Mouse (Mus musculus) cerebellum, adult 2 months (tissue): ENCODE results near the gene Itih2. TPM values are rescaled to one million over a fixed set of nuclear protein-coding genes. Genes with fewer than 3 reads are reported as not detected.
A peak's percentile ranks its signal among the peaks of the same experiment; 100 is the strongest.

Source experiments
- DNase-seq, 2 experiments: peaks; one replicate each; pipeline ENCODE4 v3.0.0; 2021
- H3K27ac ChIP-seq: fragments of 200-500 bp; 2 replicates; pipeline ENCODE4 v1.5.1; 2012; ENCODE audit warnings: low read length, control low read depth, inconsistent platforms; ENCODE audit not compliant: insufficient read depth
- H3K27me3 ChIP-seq: fragments of 200-500 bp; 2 replicates; pipeline ENCODE4 v1.6.1; 2012; ENCODE audit warnings: inconsistent platforms, mild to moderate bottlenecking, low read length, moderate library complexity; ENCODE audit not compliant: control insufficient read depth, insufficient read depth
- H3K4me1 ChIP-seq: fragments of 200-500 bp; 2 replicates; pipeline ENCODE4 v1.6.1; 2011; ENCODE audit warnings: low read length; ENCODE audit not compliant: control insufficient read depth, insufficient read depth
- H3K4me3 ChIP-seq: fragments of 200-500 bp; replicated peaks from 2 replicates; pipeline ENCODE3; 2011; ENCODE audit warnings: mild to moderate bottlenecking, low read depth, low read length, control low read depth; ENCODE audit not compliant: insufficient read depth
- CTCF ChIP-seq: fragments of 200-500 bp; IDR thresholded peaks from 2 replicates; pipeline ENCODE4 v1.5.1; 2011; ENCODE audit warnings: low read depth, mild to moderate bottlenecking, control low read depth, low read length, moderate library complexity, borderline replicate concordance; ENCODE audit not compliant: insufficient read depth
- POLR2A ChIP-seq: fragments of 200-500 bp; IDR thresholded peaks from 2 replicates; pipeline ENCODE4 v1.6.1; 2011; ENCODE audit warnings: low read length, control low read depth, borderline replicate concordance; ENCODE audit not compliant: insufficient read depth
- WGBS: fragments of 180-500 bp; shearing (Covaris S2); methylation state at CpG from one replicate; pipeline ENCODE4 v1.1.7; 2018; 5-methylcytosine and 5-hydroxymethylcytosine counted together
- polyA plus RNA-seq: library from polyadenylated mRNA; depleted of rRNA; stranded (reverse); fragments of >200 nt; gene quantifications from 2 replicates; pipeline ENCODE4 v1.2.3, GENCODE M21; 2012

The Itih2 gene
- polyA plus RNA-seq, 1 experiment: 1.9 TPM

DNA sequence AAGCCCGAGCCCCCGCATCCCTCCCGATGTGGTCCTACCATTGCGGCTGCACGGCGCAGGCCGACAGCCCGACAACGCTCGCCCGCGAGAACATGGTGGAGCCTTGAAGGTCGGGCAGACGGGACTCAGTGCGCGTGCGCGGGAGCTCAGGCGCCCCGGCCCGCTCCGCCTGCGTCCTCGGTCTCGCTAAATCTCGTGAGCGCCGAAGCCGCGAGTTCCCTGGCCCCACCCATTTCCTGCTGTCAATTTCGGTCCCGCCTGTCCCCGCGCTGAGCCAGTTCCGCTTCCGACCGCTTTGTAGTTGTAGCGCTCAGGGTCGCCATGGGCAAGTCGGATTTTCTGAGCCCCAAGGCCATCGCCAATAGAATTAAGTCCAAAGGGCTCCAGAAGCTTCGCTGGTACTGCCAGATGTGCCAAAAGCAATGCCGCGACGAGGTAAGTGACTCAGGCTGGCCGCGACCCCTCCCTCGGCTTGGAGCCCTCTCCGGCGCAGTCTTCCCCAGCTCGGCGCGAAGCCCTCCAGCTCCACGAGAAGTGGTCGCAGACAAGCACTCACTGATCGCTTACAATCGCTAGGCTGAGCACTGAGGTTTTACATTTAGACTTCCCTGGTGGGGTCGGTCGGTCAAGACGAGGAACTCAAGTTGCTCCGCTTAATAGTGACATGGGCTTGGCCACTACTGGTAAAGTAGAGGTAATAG lies 50.7 kb downstream of the Itih2 start, which contains the start of the genes Atp5c1 and Kin:
Gene Atp5c1 (minus strand): TSS at position 201 of the 701 bp plus-strand sequence.
Gene Kin (plus strand): TSS at position 284 of the 701 bp plus-strand sequence.
- DNase-seq: peak; percentile 96
- H3K4me3 ChIP-seq: peak within 1 kb of the TSS; percentile 68
- H3K27ac ChIP-seq: peak within 1 kb of the TSS; percentile 95
- WGBS: under 1% methylated on average over 61 of the region's 61 CpGs
- no peaks in the 10 kb centered on the region for H3K27me3 ChIP-seq
- TF ChIP-seq POLR2A: peak; percentile 96
- TF ChIP-seq CTCF: peak; percentile 37
- peaks cover 17% of the 10 kb centered on the region for H3K4me1 ChIP-seq

DNA sequence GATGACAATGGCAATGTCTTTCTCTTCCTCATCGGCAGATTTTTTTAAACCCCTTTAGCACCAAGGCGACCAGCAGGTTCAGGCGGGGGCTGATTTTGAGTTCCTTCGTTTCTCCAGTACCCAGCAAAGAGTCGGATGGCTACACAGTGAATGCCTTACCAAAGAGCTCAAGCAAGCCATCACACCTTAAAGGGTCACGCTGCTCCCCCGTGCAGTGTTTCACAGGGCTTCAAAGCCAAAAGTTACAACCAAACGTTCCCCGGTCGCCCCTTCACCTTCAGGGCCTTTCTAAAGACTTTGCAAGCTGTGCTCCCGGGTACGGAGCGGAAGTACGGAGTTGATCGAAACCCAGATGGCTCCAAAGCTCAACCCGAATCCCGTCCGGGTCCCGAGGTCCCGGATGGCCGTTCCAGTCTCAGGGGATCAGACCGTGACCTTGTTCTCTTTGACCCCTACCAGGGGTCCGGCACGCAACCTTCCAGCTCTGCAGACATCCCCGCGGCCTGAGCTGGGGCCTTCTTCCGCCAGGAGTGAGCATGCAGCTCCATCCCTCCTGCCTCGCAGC lies 51.4 kb downstream of the Itih2 start:
- DNase-seq: no peak
- under 1% methylated on average over 28 of the region's 28 CpGs for WGBS
- no peak for TF ChIP-seq POLR2A
- no peak for TF ChIP-seq CTCF

DNA sequence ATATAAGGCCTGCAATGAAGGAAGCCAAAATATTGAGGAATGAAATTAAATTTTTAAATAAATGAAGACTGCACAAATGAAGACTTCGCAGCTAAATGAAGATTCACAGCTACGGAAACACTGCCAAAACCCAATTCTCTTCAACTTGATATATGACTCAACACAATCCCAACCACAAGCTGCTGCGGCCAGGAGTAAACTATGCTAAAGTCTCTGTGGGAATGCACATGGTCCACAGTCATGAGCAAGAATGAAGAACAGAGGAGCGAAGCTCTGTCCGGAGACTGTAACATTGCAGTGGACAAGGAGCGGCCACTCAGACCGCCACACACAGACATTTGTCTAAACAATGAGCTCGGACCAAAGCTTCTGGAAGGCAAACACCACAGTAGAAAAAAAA lies 54.5 kb downstream of the Itih2 start:
- WGBS: 63% methylated on average over 8 of the region's 8 CpGs
- DNase-seq: no peak

More for the DNA sequence above, 51.4 kb downstream of the Itih2 start:
- peak overlapping the region; percentile 68 for H3K4me3 ChIP-seq
- H3K4me1 ChIP-seq: peaks cover 21% of the 10 kb centered on the region
- H3K27me3 ChIP-seq: no peaks in the 10 kb centered on the region
- peak overlapping the region; percentile 95 for H3K27ac ChIP-seq

DNA sequence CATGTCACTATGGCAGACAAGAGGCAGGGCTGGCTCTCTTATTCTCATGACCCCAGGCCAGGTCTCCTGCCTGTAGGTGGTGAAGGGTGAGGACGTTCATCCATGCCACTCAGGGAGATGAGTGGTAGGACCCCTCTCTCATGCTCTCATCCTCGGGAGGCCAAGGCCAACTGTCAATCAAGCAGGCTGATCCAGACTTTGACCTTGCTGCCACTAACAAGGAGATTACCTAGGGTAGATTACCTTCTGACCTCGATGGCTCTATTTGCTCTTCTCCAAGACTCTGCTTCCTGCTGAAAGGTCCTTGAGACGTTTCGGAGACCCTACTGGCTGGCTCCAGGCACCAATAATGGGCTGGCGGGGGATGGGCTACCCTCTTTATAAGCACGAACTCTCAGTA lies 56.7 kb downstream of the Itih2 start:
- H3K27ac ChIP-seq: no peak overlapping the region
- peaks cover 25% of the 10 kb centered on the region for H3K4me1 ChIP-seq
- no peak for TF ChIP-seq CTCF
- TF ChIP-seq POLR2A: no peak
- DNase-seq: no peak
- 72% methylated on average over 7 of the region's 7 CpGs for WGBS
- H3K27me3 ChIP-seq: no peaks in the 10 kb centered on the region
- no peak overlapping the region for H3K4me3 ChIP-seq

More for the DNA sequence above, 54.5 kb downstream of the Itih2 start:
- Histone ChIP-seq H3K4me1 (peaks cover 29% of the 10 kb centered on the region), H3K27me3 (no peaks in the 10 kb centered on the region), H3K4me3 (no peak overlapping the region), H3K27ac (no peak overlapping the region)
- TF ChIP-seq CTCF: no peak
- no peak for TF ChIP-seq POLR2A

DNA sequence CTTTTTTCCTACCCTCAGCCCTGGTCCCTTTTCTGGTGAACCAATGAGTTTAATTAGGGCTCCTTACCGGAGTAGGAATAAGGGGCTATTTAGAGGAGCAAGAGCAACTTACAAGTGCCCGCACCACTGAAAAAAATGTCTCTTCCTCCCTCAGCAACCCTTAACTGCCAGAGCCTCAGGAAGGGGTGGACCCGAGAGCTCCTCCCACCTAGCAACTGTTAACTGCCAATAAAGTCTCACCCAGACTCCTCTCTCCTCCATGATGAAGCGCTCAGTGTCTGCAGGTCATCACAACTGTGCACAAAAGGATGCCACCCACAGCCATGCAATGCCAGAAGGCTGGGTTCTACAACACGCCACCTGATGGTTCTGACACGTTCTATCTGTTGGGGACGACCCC lies 59.4 kb downstream of the Itih2 start:
- Histone ChIP-seq H3K4me3 (no peak overlapping the region), H3K27ac (no peak overlapping the region), H3K4me1 (peaks cover 18% of the 10 kb centered on the region), H3K27me3 (no peaks in the 10 kb centered on the region)
- WGBS: 79% methylated on average over 7 of the region's 7 CpGs
- TF ChIP-seq CTCF: no peak
- no peak for TF ChIP-seq POLR2A
- DNase-seq: no peak

DNA sequence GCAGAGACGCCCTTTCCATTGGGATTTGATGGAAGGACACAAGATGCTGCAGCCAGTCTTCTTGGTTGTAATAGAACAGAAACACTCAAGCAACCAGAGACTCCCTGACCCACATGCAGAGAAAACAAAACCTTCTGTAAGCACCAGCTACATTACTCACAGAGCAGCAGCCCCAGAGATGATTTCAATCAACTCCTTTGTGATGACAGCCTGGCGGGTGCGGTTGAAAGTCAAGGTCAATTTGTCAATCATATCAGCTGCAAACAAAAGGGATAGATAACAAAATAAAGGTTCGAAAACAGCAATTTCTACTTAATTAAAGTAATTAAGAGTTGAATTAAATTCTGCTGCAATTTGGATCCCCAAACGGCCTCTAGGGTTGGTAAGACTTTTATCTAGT lies 72.4 kb downstream of the Itih2 start:
- 87% methylated on average over 5 of the region's 5 CpGs for WGBS
- Histone ChIP-seq H3K4me3 (no peak overlapping the region), H3K27me3 (no peaks in the 10 kb centered on the region), H3K4me1 (no peaks in the 10 kb centered on the region), H3K27ac (no peak overlapping the region)
- DNase-seq: no peak
- TF ChIP-seq CTCF: no peak
- TF ChIP-seq POLR2A: no peak

DNA sequence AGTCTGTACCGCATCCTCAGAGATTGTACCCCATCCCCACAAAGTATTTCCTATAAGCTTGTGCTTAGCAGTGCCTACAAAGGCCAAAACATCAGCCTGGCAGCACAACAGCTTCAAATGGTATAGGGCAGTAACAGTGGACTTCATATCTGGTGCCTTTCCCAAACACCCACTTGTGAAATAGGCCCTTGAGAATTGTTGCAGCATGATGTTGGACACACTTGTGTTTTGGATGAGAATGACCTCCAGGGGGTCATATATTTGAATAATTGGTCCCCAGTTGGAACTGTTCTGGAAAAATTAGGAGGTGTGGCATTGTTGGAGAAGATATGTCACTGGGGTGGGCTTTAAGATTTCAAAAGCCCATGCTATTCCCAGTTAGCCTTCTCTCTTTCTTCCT lies 79.2 kb downstream of the Itih2 start:
- Histone ChIP-seq H3K4me3 (no peak overlapping the region), H3K4me1 (no peaks in the 10 kb centered on the region), H3K27me3 (no peaks in the 10 kb centered on the region), H3K27ac (no peak overlapping the region)
- WGBS: 95% methylated on average over 1 of the region's 1 CpGs
- no peak for DNase-seq
- no peak for TF ChIP-seq CTCF
- no peak for TF ChIP-seq POLR2A

DNA sequence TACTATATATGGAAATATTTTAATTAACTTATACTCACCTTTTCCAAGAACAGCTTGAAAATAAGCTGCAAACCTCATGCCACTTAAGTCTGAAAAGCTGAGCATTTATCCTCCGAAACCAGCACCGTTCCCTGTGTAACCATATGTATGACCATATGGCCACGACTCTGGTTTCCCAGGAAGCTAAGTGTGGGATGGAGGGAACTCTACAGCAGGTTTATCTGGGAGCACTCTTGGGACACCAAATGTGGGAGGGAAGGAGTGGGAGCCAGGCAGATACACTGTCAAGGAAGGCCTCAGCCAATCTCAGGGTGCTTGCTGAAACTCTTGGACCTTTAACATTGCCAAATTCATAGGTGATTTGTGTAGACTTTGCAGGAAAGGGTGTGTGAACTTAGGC lies 80.3 kb downstream of the Itih2 start:
- no peaks in the 10 kb centered on the region for H3K4me1 ChIP-seq
- WGBS: 37% methylated on average over 3 of the region's 3 CpGs
- no peak for DNase-seq
- no peaks in the 10 kb centered on the region for H3K27me3 ChIP-seq
- H3K27ac ChIP-seq: no peak overlapping the region
- TF ChIP-seq CTCF (no peak), POLR2A (no peak)
- no peak overlapping the region for H3K4me3 ChIP-seq
